Mouse (Mus musculus): ENCODE data around the gene Tiparp. TPM values are rescaled to one million over a fixed set of nuclear protein-coding genes. Genes with fewer than 3 reads are reported as not detected.

The Tiparp gene
- polyA plus RNA-seq, 1 experiment = 4.7 TPM

DNA sequence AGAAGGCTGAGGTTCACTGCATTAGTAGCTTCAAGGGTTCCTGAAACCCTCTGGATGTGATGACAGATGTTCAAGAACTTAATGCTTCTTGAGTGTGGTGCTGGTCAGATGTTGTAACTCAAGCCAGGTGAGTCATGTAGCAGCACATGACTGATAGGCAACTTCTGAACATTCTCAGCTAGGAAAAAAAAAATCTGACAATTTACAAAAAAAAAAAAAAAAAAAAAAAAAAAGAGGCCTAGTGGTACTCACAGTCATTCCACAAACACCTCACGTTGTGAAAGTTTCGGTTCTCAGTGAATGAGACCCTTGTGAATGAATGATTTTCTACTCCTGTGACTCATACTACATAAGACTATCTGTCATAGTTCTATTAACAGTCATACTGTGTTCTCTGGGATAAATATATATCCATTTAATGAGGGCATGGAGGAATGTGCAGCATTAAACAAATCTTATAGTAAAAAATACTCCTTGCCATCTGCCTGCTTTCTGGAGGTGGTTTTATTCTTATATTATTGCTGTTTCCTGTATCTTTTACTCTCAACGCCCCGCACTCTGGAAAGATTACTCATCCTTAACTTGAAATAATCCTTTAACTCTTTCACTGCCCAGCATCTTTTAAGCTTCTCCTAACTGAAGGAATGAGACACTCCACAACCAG is 75.3 kb downstream of the Tiparp start:
- 52% methylated on average over 4 of the region's 4 CpGs for WGBS
- Histone ChIP-seq H3K4me1 (ENCODE audit: control insufficient read depth, insufficient read depth, low read length) (no peaks in the 10 kb centered on the region), H3K4me3 (replicated peaks; ENCODE audit: extremely low read depth, low read depth, low read length) (no peak overlapping the region)
- no peak for DNase-seq
- TF ChIP-seq POLR2A (IDR thresholded peaks at IDR 0.05; ENCODE audit: borderline replicate concordance, extremely low read depth, low read depth, low read length) (no peak), CTCF (IDR thresholded peaks at IDR 0.05; ENCODE audit: insufficient read depth, low read length) (no peak)

Other genes starting within 250 kb of the Tiparp start
- 44.2 and 69.4 TPM in 2 replicates for gene Ssr3, start 135.8 kb upstream of the Tiparp start, polyA plus RNA-seq (2012; rRNA removed)
- gene Lekr1, start 137.8 kb downstream of the Tiparp start, polyA plus RNA-seq (2012; rRNA removed) = 0.75 and 1.3 TPM in 2 replicates

All from lung, adult 2 months (tissue).